Mouse (Mus musculus): ENCODE measurements around the gene Arid5b. TPM values are rescaled to one million over a fixed set of nuclear protein-coding genes. Genes with fewer than 3 reads are reported as not detected.

Arid5b gene
- total RNA-seq (2017) = 12.5 and 13.8 TPM in 2 replicates

DNA sequence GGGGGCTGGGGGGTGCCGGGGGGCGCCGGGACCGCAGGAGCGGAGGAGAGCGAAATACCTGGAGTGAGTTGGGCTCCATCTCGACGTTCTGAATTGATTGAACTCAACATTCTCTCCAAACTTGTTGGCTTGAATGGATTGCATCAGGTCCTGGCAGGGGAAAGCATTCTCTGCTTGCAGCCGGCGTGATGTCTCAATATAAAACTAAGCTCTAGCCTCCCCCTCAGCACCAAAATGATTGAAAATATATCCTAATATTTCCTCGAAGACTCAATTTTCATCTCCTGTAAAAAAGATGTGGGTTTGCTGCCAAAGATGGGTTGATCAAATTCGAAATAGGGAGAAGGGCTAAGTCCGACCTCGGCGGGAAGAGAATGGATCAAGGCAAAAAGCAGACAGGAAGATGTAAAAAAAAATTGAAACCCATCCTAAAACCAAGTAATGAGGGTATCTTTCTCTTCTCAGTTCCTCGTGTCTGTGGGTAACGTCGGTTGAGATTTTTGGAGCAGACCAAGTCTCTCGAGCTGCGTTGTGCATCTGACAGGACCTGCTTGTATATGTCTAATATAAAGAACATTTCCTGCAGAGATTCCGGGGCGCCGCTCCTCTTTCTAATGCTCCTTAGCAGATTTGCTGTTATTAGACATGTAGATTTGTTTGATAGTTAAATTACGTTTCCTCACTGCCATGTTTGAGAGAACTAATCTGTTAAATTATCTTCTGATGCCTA, at the start of gene Arid5b:
Arid5b (minus strand) TSS at position 109 of the 730 bp plus-strand sequence.
- no peak for ATAC-seq (replicated peaks in 1 of 2; ENCODE audit: insufficient read depth in 1 of 2, low FRiP score in 2 of 2, low TSS enrichment in 1 of 2, low read depth in 1 of 2, poor library complexity in 2 of 2, severe bottlenecking in 2 of 2)

DNA sequence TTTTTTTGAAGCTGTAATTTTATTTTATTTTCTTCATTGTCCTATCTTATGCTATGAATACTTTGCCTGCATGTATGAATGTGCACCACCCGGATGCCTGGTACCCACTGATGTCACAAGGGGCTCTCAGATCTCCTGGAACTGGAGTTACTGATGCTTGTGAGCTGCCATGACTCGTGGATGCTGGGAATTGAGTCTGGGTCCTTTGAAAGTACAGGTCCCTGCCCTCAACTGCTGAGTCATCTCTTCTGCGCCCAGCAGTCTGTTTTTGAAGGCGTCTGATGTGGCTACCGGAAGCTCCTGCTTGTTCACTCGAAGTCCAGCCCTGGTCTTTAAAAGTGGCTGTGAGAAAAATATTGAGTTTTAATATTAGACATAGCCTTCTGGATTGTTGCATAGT, 46.8 kb upstream of the Arid5b start:
- ATAC-seq (replicated peaks in 1 of 2; ENCODE audit: insufficient read depth in 1 of 2, low FRiP score in 2 of 2, low TSS enrichment in 1 of 2, low read depth in 1 of 2, poor library complexity in 2 of 2, severe bottlenecking in 2 of 2) = no peak

DNA sequence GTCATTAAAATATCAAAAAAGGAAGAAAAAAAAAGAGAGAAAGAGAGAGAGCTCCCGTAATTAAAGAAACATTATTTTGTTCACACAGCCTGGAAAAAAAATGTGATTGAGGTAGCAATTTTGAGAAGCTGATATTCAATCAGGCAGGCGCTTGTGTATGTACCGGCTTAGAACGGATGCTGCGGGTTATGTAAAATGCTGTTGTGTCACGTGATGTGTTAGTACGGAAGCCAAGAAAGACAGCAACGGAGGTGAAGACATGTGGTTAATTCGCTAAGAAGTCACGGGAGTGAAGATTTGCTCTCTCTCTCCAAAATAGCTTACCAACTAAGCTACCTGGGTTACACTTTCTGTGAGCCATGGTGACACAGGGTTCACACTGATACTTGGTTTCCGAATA, 45.5 kb upstream of the Arid5b start:
- no peak for ATAC-seq (replicated peaks in 1 of 2; ENCODE audit: insufficient read depth in 1 of 2, low FRiP score in 2 of 2, low TSS enrichment in 1 of 2, low read depth in 1 of 2, poor library complexity in 2 of 2, severe bottlenecking in 2 of 2)

DNA sequence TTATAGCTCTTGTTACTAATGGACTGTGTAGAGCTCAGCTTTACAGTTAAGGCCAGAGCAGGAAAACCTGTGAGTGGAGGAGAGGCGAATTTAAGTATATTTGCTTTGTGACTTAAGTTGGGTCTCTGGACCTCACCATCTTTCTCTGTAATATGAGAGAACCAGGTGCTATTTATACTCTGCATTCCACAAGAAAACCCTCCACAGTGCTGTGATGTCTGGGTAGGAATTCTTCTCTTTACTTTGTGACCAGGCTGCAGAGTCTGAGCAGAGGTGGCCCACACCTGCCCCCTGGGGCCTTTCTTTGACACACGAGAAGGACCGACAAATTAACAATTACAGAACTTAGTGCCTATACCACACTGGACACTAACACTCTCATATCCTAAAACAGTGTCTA, 44.6 kb upstream of the Arid5b start:
- ATAC-seq (replicated peaks in 1 of 2; ENCODE audit: insufficient read depth in 1 of 2, low FRiP score in 2 of 2, low TSS enrichment in 1 of 2, low read depth in 1 of 2, poor library complexity in 2 of 2, severe bottlenecking in 2 of 2) = no peak

DNA sequence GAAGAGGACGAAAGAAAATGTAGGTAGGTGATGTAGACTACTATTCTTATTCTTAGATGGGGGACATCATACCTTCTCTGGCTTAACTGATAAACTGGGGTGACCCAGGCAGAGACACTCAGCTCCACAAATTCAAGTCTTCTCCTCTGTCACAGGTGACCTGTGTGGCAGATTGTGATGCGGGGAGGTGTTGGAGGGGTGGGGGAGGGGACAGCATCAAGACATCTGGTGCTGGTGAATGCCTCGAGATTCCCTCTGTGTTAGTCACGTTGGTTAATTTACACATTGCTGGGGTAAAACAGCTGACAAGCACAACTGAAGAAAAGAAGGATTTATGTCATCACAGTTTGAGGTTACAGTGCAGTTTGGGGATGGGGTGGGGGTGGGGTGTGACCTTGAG, 42.4 kb upstream of the Arid5b start:
- ATAC-seq (replicated peaks in 1 of 2; ENCODE audit: insufficient read depth in 1 of 2, low FRiP score in 2 of 2, low TSS enrichment in 1 of 2, low read depth in 1 of 2, poor library complexity in 2 of 2, severe bottlenecking in 2 of 2) = no peak

DNA sequence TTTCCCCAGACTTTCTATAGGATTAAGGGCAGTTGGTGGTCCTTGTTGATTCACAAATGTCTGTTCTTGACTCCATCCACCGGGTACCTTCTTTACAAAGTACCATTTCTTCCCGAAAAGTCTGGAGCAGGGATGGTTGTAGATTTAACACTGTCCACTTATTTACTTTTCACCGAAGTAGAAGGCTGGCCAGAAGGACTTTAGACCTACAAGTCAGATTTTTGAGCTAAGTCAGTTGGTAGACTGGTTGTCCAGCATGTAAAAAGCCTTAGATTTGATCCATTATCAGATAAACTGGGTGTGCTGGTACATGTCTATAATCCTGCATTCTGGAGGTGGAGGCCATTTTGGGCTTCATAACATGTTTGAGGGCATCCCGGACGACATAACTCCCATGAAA, 42.0 kb upstream of the Arid5b start:
- no peak for ATAC-seq (replicated peaks in 1 of 2; ENCODE audit: insufficient read depth in 1 of 2, low FRiP score in 2 of 2, low TSS enrichment in 1 of 2, low read depth in 1 of 2, poor library complexity in 2 of 2, severe bottlenecking in 2 of 2)

DNA sequence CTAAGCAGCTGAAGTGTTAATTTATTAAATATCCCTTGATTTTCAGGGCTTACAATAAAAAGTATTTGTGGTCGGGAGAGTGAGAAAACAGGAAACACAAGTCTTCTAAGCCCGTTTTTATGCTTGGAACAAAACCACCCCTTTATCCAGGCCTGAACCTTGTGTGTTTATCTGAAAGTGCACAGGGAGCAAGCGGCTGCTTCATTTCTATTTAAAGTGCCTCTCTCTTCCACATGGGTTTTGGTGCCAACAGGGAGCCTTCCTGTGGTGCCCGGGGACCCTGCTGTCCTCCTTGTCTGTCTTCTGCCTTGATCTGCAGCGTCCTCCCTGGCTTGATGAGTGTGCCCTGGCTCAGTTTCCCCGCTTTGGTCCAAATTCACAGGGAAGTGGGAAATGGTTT, 40.9 kb upstream of the Arid5b start:
- no peak for ATAC-seq (replicated peaks in 1 of 2; ENCODE audit: insufficient read depth in 1 of 2, low FRiP score in 2 of 2, low TSS enrichment in 1 of 2, low read depth in 1 of 2, poor library complexity in 2 of 2, severe bottlenecking in 2 of 2)

DNA sequence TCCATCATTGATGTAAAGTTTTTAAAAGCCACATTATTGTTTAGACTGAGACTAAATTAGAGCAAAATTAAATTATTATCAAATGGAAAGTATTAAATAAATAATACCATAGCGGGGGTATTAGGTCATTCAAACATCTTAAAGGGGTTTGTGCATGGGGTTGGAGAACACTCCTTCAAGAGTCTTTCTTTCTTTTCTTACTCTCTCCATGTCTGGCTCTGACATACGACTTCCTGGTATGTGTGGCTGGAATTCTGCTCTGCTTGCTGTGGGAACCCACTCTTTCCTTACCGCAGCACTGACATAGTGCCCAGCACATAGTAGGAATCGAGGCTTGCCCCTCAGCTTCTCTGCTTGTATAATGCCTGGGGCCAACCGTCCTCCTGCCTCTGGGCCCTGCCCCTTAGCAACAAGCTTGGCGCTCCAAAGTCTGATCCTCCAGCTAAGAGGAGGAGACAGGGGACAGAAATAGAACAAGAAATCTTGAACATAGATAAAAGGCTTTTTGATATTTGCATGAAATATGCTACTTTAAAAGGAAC, 40.0 kb upstream of the Arid5b start:
- no peak for ATAC-seq (replicated peaks in 1 of 2; ENCODE audit: insufficient read depth in 1 of 2, low FRiP score in 2 of 2, low TSS enrichment in 1 of 2, low read depth in 1 of 2, poor library complexity in 2 of 2, severe bottlenecking in 2 of 2)

DNA sequence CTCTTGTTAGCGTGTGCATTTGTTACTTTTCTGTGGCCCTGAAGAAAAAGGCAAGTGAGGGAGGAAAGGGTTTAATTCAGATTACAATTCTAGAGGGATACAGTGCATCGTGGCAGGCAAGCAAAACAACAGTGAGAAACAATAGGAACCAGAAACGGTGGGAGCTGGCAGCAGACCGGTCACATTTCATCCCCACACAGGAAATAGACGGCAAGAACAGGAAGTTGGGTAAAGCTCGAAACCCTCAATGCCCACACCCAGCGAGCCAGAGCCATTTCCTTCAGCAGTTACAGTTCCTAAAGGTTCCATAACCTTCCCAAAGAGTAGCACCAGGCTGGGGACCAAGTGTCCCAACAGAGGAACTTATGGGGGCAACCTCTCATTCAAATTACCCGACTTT, 34.2 kb upstream of the Arid5b start:
- no peak for ATAC-seq (replicated peaks in 1 of 2; ENCODE audit: insufficient read depth in 1 of 2, low FRiP score in 2 of 2, low TSS enrichment in 1 of 2, low read depth in 1 of 2, poor library complexity in 2 of 2, severe bottlenecking in 2 of 2)

DNA sequence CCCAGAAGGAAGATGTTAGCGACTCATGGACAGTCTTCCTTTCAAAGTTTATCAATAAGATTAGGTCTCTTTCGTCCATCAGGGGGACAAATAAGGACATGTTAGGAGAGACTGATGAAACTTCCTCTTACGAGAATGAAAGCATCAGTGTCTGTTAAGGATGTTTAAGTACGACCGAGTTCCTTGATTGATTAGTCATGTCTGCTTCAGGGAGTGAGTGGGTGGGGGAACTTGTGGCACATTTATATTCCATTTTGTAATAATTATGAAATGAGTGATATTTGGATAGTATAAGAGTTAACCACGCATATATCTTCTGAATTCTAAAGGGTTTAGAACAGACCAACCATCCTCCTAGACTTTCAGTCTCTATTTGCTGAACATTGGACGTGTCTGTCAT, 22.5 kb upstream of the Arid5b start:
- no peak; a peak in 1 of 4 replicates for ATAC-seq (replicated peaks in 1 of 2; ENCODE audit: insufficient read depth in 1 of 2, low FRiP score in 2 of 2, low TSS enrichment in 1 of 2, low read depth in 1 of 2, poor library complexity in 2 of 2, severe bottlenecking in 2 of 2)

DNA sequence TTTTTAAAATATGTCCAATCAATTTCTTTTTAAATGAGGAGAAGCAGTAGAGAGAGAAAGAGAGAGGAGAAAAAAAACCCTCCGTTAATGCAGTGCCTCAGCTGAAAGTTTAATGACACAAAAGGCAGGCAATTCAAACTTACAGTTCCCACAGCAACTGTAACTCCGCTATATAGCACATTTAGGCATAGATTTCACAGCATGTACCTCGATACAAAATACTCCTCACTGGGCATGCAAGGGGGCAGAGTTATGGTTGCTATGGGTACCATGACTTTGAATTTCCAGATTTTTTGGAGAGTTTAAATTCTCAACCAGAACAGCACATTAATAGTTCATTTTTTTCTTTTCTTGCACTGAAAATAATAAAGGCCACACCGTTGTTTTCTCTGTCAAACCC, 10.9 kb upstream of the Arid5b start:
- ATAC-seq (replicated peaks in 1 of 2; ENCODE audit: insufficient read depth in 1 of 2, low FRiP score in 2 of 2, low TSS enrichment in 1 of 2, low read depth in 1 of 2, poor library complexity in 2 of 2, severe bottlenecking in 2 of 2) = no peak

DNA sequence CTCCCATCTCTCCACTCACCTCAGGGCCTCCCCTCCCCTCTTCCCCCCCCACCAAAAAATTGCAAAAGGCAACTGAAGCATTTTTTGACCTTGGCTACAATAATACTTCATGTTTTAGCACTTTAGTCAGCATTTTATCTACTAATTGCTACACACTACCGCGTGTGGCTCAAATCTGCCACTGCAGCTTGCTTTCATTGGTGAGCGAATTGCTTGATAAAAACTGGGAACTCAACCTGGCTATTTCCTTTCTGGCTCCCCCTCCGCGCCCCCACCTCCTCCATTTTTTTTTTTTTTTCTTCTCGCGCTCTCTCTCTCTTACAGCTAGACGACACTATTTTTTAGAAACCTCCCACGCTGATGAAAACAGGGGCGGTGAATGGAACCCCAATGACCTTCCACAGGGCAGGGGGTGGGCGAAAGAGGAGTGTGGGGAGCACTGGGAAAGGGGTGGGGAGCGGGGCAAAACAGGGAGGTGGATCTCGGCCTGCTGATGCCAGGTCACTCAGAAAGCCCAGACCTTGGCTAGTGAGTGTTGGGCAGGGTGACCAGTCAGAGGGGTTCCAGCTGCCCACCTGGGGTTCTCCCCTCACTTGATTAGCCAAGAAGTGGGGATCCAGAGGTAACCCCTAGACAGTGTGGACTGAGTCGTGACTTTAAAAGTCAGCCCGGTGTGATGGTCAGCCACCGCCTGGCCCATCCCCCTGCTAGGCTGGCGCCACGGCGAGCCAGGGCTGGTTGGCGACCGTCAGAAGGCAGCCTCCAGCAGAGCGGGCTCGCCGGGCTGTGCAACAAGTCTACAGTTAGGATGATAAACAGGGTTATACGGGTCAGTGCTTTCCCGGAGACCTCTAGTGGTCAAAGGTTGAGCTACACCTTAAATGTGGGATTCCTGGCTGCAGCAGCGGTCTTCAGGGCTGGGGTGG, 4.2 kb upstream of the Arid5b start:
- ATAC-seq (replicated peaks in 1 of 2; ENCODE audit: insufficient read depth in 1 of 2, low FRiP score in 2 of 2, low TSS enrichment in 1 of 2, low read depth in 1 of 2, poor library complexity in 2 of 2, severe bottlenecking in 2 of 2) = peak; percentile 77 to 83

DNA sequence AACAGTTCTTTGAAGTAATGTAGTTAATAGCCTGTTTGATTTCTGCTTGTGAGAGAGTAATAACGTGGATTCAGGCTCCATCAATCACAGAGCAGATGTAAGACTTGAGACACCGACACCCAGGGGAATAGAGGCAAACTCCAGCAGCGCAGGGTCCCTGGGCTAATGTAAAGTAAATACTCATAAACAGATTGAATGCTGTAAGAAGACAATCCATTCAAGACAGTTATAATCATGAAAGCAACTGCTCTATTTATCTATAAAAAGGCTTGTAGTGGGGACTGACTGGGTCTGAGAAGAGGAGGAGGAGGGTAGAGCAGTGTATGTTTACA, 3.2 kb upstream of the Arid5b start:
- no peak for ATAC-seq (replicated peaks in 1 of 2; ENCODE audit: insufficient read depth in 1 of 2, low FRiP score in 2 of 2, low TSS enrichment in 1 of 2, low read depth in 1 of 2, poor library complexity in 2 of 2, severe bottlenecking in 2 of 2)

DNA sequence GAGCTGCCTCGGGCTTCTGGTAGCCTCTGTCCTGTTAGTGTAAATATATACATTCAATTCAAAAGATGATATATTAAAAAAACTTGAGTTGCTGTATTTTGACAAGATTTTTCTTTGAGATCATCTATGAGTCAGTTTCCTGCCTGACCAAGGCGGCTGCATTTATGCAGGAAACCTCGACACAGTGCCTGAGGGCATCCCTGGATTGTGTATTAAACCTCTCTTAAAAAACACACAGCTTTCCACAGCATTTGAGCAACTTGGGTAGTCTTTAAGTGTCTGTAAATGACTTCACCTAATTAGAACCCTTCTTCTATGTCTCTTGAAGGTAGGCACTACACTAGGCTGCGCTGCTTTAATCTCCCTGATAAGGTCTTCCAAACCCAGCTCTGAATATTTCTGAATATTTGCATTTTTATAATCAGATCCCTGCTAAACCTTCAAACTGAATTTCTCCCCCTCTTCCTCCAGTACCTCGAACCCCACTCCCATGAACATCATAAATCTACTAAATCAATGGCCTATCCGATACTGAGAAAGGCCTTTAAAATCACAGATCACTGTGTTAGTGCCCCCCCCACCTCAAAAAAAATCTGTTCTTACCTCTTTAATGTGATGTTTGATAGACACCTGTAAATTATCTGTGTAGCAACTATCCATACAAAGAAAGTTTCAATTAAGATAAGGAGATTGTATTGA, 2.7 kb upstream of the Arid5b start:
- no peak for ATAC-seq (replicated peaks in 1 of 2; ENCODE audit: insufficient read depth in 1 of 2, low FRiP score in 2 of 2, low TSS enrichment in 1 of 2, low read depth in 1 of 2, poor library complexity in 2 of 2, severe bottlenecking in 2 of 2)

DNA sequence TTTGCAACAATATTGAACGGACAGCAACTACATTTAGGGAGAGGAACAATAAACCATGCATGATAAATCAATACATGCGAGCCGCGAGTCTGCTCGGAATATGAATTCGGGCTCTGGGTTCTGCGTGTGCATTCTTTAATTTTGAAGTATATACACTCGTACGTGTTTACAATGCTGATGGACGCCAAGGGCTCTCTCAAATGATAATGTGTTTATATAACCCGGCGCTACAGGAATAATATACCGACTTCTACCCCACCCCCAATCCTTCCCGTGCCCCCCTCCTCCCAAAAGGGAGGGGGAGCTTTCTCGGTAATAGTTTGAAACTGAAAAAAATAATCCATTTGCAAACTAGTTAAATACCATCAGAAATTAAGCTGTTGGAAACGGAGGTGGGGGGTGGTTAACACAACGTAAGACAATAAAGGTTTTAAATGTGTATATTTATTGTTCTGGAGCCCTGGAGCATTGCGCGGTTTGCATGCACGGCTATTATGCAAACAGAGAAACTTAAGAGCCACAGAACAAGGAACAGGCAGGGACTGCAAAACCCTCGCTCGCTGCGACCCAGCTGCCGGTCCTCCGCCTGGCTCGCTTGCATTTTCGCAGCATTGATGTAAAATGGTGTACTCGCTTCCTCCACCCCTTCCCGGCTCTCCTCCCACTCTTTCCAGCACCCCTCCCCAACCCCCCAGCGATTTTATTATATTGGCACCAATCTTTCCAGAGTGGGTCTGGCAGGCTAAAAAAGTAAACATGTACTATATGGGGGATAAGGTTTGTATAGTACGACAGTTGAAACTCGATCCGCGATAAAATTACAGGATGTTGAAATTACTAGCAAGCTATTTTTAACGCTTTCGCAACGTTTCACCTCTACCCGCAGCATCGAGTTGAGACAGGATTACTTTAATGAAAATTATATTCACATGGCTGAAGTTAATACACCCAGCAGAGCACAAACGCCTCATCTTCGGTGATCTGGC, 1.3 kb upstream of the Arid5b start:
- no peak for ATAC-seq (replicated peaks in 1 of 2; ENCODE audit: insufficient read depth in 1 of 2, low FRiP score in 2 of 2, low TSS enrichment in 1 of 2, low read depth in 1 of 2, poor library complexity in 2 of 2, severe bottlenecking in 2 of 2)

DNA sequence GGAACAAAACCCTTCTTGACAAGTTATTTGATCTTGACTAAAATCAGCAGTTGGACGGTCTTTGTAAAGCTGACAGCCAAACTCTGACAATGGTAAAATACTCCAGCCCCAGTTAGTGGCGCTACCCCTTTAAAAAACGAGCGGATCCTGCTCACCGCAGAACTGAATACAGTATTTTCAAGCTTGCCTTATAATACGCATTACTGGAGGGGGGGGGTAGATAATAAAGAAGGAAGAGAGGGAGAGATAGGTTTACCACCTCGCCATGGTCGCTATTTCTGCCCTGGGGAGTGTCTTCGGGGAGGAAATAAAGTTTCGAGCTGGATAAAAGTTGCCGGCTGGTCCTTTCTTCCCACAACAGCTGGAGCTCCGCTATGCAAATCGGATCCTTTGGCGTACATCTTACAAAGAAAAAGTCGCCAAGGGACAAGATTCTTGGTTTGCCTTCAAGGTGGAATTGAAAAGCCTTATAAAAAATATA, 829 bp downstream of the Arid5b start:
- ATAC-seq (replicated peaks in 1 of 2; ENCODE audit: insufficient read depth in 1 of 2, low FRiP score in 2 of 2, low TSS enrichment in 1 of 2, low read depth in 1 of 2, poor library complexity in 2 of 2, severe bottlenecking in 2 of 2) = 0 out of 4 replicates have a peak, but pooled peaks have one; percentile 17 to 23
